Mouse (Mus musculus) intestine, embryonic 16.5 days (tissue): ENCODE results near the gene Acot3. TPM values are rescaled to one million over a fixed set of nuclear protein-coding genes. Genes with fewer than 3 reads are reported as not detected.
"Not testable (repeated sequence)": the region's sequence is repeated elsewhere in the genome, so short reads cannot be mapped to it uniquely, and the experiment has no call there.

Experiments
- ATAC-seq: fragments of 200-750 bp; cut with Nextera tagmentation; 2 replicates; pipeline ENCODE4 v1.8.0; 2017; ENCODE audit warnings: moderate TSS enrichment, moderate library complexity
- H3K27ac ChIP-seq: fragments of 300-500 bp; sonication (generic); 2 replicates; pipeline ENCODE4 v1.5.1; 2014; ENCODE audit warnings: mild to moderate bottlenecking, low read length
- H3K27me3 ChIP-seq: fragments of 300-500 bp; sonication (generic); replicated peaks from 2 replicates; pipeline ENCODE4 v1.6.1; 2014; ENCODE audit warnings: low read length, control low read depth, mixed read lengths; ENCODE audit not compliant: control insufficient read depth, insufficient read depth
- H3K36me3 ChIP-seq: fragments of 300-500 bp; sonication (generic); 2 replicates; pipeline ENCODE4 v1.6.1; 2014; ENCODE audit warnings: low read length, control low read depth; ENCODE audit not compliant: control insufficient read depth, insufficient read depth
- H3K4me1 ChIP-seq: fragments of 300-500 bp; sonication (generic); 2 replicates; pipeline ENCODE4 v1.6.1; 2014; ENCODE audit warnings: low read length, control low read depth, mixed read lengths; ENCODE audit not compliant: control insufficient read depth, insufficient read depth
- H3K4me2 ChIP-seq: fragments of 300-500 bp; sonication (generic); 2 replicates; pipeline ENCODE4 v1.6.1; 2014; ENCODE audit warnings: low read depth, low read length, control low read depth
- H3K4me3 ChIP-seq: fragments of 300-500 bp; sonication (generic); 2 replicates; pipeline ENCODE4 v1.5.1; 2014; ENCODE audit warnings: mild to moderate bottlenecking, low read length
- H3K9ac ChIP-seq: fragments of 300-500 bp; sonication (generic); 2 replicates; pipeline ENCODE4 v1.6.1; 2014; ENCODE audit warnings: low read depth, low read length
- H3K9me3 ChIP-seq: fragments of 300-500 bp; sonication (generic); 2 replicates; pipeline ENCODE4 v1.6.1; 2016; ENCODE audit warnings: low read length, control low read depth; ENCODE audit not compliant: control insufficient read depth
- WGBS: fragments of 180-500 bp; shearing (Covaris S2); extraction: QIAGEN DNeasy Blood & Tissue Kit; methylation state at CpG from one replicate; pipeline ENCODE4 v1.1.7; 2014; 5-methylcytosine and 5-hydroxymethylcytosine counted together
- polyA plus RNA-seq: library from polyadenylated mRNA; unstranded; fragments of >200 nt; fragmentation: Nextera tagmentation; extraction: Ambion mirVana; gene quantifications from 2 replicates; pipeline ENCODE4 v1.2.1, GENCODE M21; 2015

Gene Acot3
- polyA plus RNA-seq, 1 experiment from 2014 or later = 7.0 TPM

GRCm38 (mm10) chr12:84034108-84034507 is 17.8 kb upstream of the Acot3 start:
- Histone ChIP-seq H3K27ac (no peak overlapping the region), H3K9ac (no peak overlapping the region), H3K4me2 (no peak overlapping the region), H3K27me3 (no peaks in the 10 kb centered on the region), H3K36me3 (no peaks in the 10 kb centered on the region), H3K9me3 (no peaks in the 10 kb centered on the region), H3K4me3 (no peak overlapping the region), H3K4me1 (0 out of 2 replicates have a peak, but pooled peaks cover 4% of the 10 kb centered on the region)
- 29% methylated on average over 4 of the region's 4 CpGs for WGBS
- ATAC-seq = peak; percentile 14; the same call in 1 of the 2 replicates

- H3K9ac ChIP-seq = peak within 1 kb of the TSS; percentile 71
- not testable (repeated sequence) for H3K9me3 ChIP-seq, H3K27me3 ChIP-seq, H3K4me1 ChIP-seq, H3K36me3 ChIP-seq
- WGBS = 5% methylated on average over 32 of the region's 32 CpGs
- peak within 1 kb of the TSS; percentile 48; the same call in 1 of the 2 replicates for H3K27ac ChIP-seq
- H3K4me3 ChIP-seq = peak within 1 kb of the TSS; percentile 53
- ATAC-seq = peak; percentile 86
- H3K4me2 ChIP-seq = peak within 1 kb of the TSS; percentile 71
These were observed 13.7 kb upstream of the Acot3 start, which contains the start of gene Acot4 for GRCm38 (mm10) chr12:84038241-84038640. TSS of gene Acot4 (plus strand) at chr12:84038379.

- not testable (repeated sequence) for H3K36me3 ChIP-seq, H3K4me1 ChIP-seq, H3K27me3 ChIP-seq, H3K9me3 ChIP-seq
- Histone ChIP-seq H3K27ac (peak within 1 kb of the TSS; percentile 48; the same call in 1 of the 2 replicates), H3K4me3 (peak within 1 kb of the TSS; percentile 53), H3K4me2 (peak within 1 kb of the TSS; percentile 71), H3K9ac (peak within 1 kb of the TSS; percentile 71)
- 3% methylated on average over 39 of the region's 39 CpGs for WGBS
- peak; percentile 65 for ATAC-seq
These were observed 13.2 kb upstream of the Acot3 start, which contains the start of gene Gm49366 for GRCm38 (mm10) chr12:84038691-84039111. TSS of gene Gm49366 (plus strand) at chr12:84038935.

GRCm38 (mm10) chr12:84042248-84042647 is 9.7 kb upstream of the Acot3 start:
- H3K4me2 ChIP-seq = no peak overlapping the region
- H3K9ac ChIP-seq = no peak overlapping the region
- 57% methylated on average over 5 of the region's 5 CpGs for WGBS
- H3K9me3 ChIP-seq = no peaks in the 10 kb centered on the region; the same call in 1 of the 2 replicates
- peaks cover 3% of the 10 kb centered on the region; the same call in 1 of the 2 replicates for H3K36me3 ChIP-seq
- no peak overlapping the region for H3K4me3 ChIP-seq
- no peaks in the 10 kb centered on the region for H3K4me1 ChIP-seq
- ATAC-seq = peak; percentile 22; the same call in 1 of the 2 replicates
- H3K27ac ChIP-seq = peak overlapping the region; percentile 25
- H3K27me3 ChIP-seq = no peaks in the 10 kb centered on the region

GRCm38 (mm10) chr12:84044045-84044444 is 7.9 kb upstream of the Acot3 start:
- H3K27me3 ChIP-seq = no peaks in the 10 kb centered on the region

GRCm38 (mm10) chr12:84046906-84047305 is 5.0 kb upstream of the Acot3 start:
- no peaks in the 10 kb centered on the region for H3K4me1 ChIP-seq
- no peaks in the 10 kb centered on the region for H3K27me3 ChIP-seq
- H3K9ac ChIP-seq = no peak overlapping the region
- no peaks in the 10 kb centered on the region for H3K36me3 ChIP-seq
- no peaks in the 10 kb centered on the region; the same call in 1 of the 2 replicates for H3K9me3 ChIP-seq
- no peak overlapping the region for H3K4me3 ChIP-seq
- H3K27ac ChIP-seq = no peak overlapping the region
- ATAC-seq = no peak
- WGBS = 93% methylated on average over 1 of the region's 1 CpGs
- no peak overlapping the region for H3K4me2 ChIP-seq

More at GRCm38 (mm10) chr12:84044045-84044444, 7.9 kb upstream of the Acot3 start:
- H3K27ac ChIP-seq = no peak overlapping the region
- H3K36me3 ChIP-seq = peaks cover 3% of the 10 kb centered on the region; the same call in 1 of the 2 replicates
- ATAC-seq = no peak
- H3K9ac ChIP-seq = no peak overlapping the region
- no peaks in the 10 kb centered on the region for H3K4me1 ChIP-seq
- no peaks in the 10 kb centered on the region; the same call in 1 of the 2 replicates for H3K9me3 ChIP-seq
- no peak overlapping the region for H3K4me3 ChIP-seq
- no peak overlapping the region for H3K4me2 ChIP-seq
- WGBS = 47% methylated on average over 2 of the region's 2 CpGs

- not testable (repeated sequence) for H3K9ac ChIP-seq, H3K4me1 ChIP-seq, H3K9me3 ChIP-seq, H3K27me3 ChIP-seq, H3K27ac ChIP-seq, H3K4me2 ChIP-seq, H3K36me3 ChIP-seq, H3K4me3 ChIP-seq, ATAC-seq
- 86% methylated on average over 5 of the region's 5 CpGs for WGBS
These were observed 1.2 kb upstream of the Acot3 start for GRCm38 (mm10) chr12:84050744-84051143.

GRCm38 (mm10) chr12:84052609-84053008 is 665 bp downstream of the Acot3 start:
- Histone ChIP-seq H3K27ac (no peak overlapping the region), H3K4me1 (peaks cover 3% of the 10 kb centered on the region; the same call in 1 of the 2 replicates), H3K27me3 (no peaks in the 10 kb centered on the region; the same call in 1 of the 2 replicates), H3K36me3 (no peaks in the 10 kb centered on the region), H3K4me3 (no peak overlapping the region), H3K4me2 (no peak overlapping the region), H3K9me3 (no peaks in the 10 kb centered on the region), H3K9ac (no peak overlapping the region)
- no peak for ATAC-seq
- WGBS = 90% methylated on average over 7 of the region's 7 CpGs

GRCm38 (mm10) chr12:84053173-84053572 is 1.2 kb downstream of the Acot3 start:
- H3K36me3 ChIP-seq = no peaks in the 10 kb centered on the region
- 8% methylated on average over 16 of the region's 16 CpGs for WGBS
- H3K4me2 ChIP-seq = peak overlapping the region; percentile 88
- H3K9ac ChIP-seq = peak overlapping the region; percentile 69
- H3K4me3 ChIP-seq = peak overlapping the region; percentile 52
- peaks cover 3% of the 10 kb centered on the region; the same call in 1 of the 2 replicates for H3K4me1 ChIP-seq
- ATAC-seq = peak; percentile 66
- H3K27ac ChIP-seq = no peak overlapping the region; the same call in 1 of the 2 replicates
- H3K27me3 ChIP-seq = no peaks in the 10 kb centered on the region; the same call in 1 of the 2 replicates
- no peaks in the 10 kb centered on the region for H3K9me3 ChIP-seq
